Mouse (Mus musculus): Measurements from ENCODE around the gene Stx12. TPM values are rescaled to one million over a fixed set of nuclear protein-coding genes. Genes with fewer than 3 reads are reported as not detected.

The Stx12 gene
- total RNA-seq, 2 experiments from 2014 or later: 31.5 to 35.0 TPM

DNA sequence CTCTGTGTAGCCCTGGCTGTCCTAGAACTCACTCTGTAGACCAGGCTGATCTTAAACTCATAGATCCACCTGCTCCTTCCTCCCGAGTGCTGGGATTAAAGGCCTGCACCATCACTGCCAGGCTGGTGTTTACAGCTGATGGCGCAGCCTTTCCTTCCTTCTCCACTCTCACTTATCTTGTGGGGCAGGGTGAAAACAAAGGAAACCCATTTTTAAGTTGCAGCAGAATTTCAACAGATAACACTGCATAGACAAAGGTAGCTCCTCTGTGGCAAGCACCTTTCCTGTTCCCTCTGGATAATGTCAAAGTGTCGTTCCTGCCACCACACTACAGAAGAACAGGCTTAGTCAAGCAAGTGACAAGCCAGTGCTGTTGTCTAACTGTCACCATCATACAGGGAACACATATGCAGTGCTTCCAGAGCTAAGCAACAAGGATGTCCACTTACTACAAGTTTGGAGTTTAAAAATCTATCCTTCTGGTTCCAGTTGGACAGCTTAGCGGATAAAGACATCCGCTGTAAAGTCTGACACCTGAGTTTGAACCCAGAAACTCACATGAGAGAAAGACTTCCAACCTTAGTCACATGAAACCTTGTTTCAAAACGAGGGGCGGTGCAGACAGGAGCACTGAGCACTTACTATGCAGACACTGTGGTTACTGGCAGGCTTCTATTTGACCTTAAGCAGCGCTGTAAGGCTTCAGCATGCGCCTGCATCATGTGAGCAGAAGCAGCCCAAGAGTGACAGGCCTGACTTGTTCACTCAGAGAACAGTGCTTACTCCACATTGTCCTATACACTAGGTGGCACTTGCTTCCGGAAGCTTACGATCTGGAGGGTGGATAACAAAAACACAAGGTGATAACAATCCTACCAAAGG, 10.6 kb downstream of the Stx12 start:
- no peak for DNase-seq (ENCODE audit: low spot score)
- intact Hi-C loops (cut with DNase I): no loop called here

DNA sequence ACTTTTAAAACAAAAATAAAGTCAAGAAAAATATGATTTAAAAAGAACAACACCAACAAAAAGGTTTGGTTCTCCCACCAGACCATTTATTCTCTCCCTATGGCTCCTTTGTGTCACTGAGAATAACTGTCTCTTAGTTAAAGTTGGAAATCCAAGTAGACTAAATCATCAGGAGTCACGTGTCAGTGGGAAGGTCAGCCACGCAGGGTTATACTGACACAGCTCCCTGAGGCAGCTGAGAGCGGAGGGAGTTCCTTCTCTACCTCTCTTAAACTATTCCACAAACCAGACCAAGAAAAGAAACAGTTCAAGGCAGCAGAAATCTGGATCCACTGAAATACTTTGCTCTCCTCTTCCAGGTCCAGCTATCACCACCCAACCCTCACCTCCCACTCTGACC, 13.2 kb downstream of the Stx12 start:
- no peak for DNase-seq (ENCODE audit: low spot score)
- intact Hi-C loops (cut with DNase I): no loop called here

DNA sequence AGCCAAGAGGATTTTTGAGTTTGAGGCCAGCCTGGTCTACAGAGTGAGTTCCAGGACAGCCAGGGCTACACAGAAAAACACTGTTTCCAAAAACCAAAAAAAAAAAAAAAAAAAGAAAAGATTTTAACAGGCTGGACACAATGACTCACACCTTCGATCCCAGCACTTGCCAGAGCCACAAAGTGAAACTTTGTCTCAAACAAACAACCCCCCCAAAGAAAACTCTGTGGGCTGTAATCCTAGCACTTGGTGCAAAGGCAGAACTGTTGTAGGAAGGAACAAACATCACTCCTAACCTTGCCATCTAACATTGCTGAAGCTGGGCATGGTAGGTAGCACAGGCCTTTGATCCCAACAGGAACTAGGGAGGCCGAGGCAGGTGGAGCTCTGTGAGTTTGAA, 19.5 kb downstream of the Stx12 start:
- DNase-seq (ENCODE audit: low spot score): no peak
- intact Hi-C loops (cut with DNase I): no loop called here

DNA sequence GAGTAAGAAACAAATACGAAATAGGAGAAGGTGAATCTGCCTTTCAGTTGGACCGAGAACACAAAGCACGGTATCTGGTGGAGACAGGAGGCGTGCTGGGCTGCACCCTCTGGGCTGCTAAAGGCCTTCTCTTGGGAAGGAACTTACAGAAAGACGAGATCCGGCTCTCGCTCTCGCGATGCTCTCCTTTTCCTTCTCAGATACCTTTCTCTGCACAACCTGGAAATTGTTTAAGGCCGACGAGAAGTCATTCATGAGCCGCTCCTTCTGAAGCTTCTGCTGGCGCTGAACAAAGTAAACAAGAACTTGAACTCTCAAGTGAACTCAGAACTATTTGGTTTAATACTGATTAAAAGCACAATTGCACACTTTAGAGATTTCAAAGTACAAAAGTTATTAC, 21.3 kb downstream of the Stx12 start:
- DNase-seq (ENCODE audit: low spot score): no peak
- intact Hi-C loops (cut with DNase I): no loop called here

DNA sequence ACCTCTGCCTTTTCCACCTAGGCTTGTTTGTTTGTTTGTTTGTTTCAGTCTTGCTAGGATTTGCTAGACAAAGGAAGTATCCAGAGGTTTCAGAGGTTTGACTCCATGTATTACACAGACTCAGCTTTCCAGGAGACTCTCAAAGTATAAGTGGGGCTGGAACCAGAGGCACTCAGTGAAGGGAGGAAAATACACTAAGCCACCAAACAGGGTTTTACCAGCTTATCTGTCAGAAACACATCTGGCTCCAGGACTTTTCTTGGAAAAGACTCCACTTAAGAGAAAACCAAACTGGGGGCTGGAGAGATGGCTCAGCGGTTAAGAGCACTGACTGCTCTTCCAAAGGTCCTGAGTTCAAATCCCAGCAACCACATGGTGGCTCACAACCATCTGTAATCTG, 23.4 kb downstream of the Stx12 start:
- intact Hi-C loops (cut with DNase I): no loop called here
- no peak for DNase-seq (ENCODE audit: low spot score)

DNA sequence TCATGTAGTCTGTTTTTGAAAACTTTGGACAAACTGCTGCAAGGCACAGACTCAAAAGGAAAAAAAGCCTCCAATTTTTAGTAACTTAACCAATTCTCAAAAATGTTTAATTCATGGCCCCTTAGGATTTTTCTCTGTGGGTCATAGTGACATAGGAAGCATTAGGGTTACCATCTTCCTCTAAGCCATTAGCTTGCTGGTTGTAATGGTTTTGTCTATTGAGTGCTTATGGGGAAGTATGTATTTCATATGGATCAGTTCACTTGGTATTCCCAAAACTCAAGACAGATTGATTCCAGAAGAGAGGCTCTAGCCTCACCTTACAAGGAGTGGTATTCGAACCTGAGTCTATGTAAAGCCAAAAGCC, 40.6 kb downstream of the Stx12 start:
- no peak for DNase-seq (ENCODE audit: low spot score)
- intact Hi-C loops (cut with DNase I): loop anchor here (2.0 kb wide), 1 partner anchor 85 kb away; no protein-coding TSS in a partner anchor

DNA sequence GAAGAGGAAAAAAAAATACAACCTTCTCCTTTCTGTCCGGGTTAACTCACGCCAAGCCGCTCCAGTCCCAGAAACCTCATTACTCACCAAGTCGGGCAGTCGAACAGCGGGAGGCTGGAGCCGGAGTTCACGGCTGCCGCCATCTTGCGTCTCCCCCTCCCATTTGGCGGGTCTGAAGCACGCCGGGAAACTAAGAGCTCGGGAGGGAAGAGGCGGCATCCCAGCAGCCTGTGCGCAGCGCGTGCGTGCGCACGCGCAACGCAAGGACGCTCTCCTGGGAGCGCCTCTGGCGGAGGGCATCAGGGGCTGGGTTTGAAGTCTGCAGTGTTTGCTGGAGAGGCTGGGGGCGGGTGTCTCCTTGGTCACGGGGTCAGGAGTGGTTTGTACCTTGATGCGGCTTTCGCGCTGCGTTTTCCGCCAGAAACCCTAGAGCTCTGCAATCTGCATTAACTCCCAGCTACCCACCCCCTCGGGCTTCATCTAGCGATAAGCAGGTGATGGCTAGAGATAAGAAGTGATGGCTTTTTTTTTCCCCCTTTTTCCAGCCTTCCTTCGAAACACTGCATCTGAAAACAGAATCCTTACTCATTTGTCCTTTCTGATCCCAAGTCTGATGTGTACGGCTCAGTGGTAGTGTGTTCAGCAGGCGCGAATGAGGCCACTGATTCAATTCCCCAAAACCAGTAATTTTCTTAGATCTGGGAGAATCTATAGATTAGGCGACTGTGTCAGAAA, 41.2 kb downstream of the Stx12 start, which contains the start of gene Ppp1r8:
Gene Ppp1r8, minus strand, starts transcription at position 200 of the 735 bp plus-strand sequence.
- intact Hi-C loops (cut with DNase I): loop anchor here (2.0 kb wide), 1 partner anchor 86 kb away; no protein-coding TSS in a partner anchor
- peak; percentile 86 for DNase-seq (ENCODE audit: low spot score)

DNA sequence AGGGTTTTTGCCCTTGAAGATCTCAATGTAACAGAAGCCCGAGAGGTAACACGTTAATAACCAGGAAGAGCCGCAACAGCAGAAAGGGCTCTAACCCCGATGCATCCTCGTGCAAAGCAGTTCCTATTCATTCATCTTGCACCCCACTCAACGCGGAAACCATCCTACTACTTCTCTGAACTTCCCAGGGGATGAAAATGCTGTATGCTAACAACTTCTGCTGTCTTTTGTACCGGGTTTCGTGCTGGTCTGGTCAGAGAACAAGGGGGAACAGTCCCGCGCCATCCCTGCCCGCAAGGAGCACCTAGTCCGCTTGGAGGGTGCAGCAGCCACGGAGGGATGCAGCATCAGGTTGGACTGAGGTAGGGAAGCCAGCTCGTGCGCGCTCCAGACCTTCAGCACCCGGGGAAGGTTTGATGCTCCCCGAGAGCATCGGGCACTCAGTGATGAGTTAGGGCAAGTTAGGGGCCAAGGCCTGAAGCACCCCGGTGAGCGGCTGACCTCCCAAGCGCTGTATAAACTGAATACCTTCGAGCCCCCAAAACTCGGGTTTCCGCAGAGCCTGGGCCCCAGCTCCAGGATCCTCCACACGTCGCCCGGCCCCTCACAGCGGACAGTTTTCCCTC, 41.9 kb downstream of the Stx12 start:
- no peak for DNase-seq (ENCODE audit: low spot score)
- intact Hi-C loops (cut with DNase I): loop anchor here (2.0 kb wide), 1 partner anchor 86 kb away; no protein-coding TSS in a partner anchor

DNA sequence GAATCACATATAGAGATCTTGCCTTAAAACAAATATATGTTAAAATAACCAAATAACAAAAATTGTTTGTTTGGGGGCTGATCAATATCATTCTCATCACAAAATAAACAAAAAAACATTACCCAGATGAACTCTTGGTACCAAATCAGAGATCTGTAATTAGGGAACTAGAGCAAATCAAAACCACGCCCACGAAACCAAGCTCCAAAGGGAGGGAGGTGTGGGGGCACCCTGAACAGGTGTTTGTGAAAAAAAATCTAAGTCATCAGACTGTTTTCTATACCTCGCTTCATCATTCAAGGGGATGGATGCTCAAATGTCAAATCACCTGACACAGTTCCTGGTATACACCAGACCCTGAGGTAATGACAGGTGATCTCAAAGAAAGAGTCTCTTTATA, 42.8 kb downstream of the Stx12 start:
- intact Hi-C loops (cut with DNase I): no loop called here
- no peak for DNase-seq (ENCODE audit: low spot score)

DNA sequence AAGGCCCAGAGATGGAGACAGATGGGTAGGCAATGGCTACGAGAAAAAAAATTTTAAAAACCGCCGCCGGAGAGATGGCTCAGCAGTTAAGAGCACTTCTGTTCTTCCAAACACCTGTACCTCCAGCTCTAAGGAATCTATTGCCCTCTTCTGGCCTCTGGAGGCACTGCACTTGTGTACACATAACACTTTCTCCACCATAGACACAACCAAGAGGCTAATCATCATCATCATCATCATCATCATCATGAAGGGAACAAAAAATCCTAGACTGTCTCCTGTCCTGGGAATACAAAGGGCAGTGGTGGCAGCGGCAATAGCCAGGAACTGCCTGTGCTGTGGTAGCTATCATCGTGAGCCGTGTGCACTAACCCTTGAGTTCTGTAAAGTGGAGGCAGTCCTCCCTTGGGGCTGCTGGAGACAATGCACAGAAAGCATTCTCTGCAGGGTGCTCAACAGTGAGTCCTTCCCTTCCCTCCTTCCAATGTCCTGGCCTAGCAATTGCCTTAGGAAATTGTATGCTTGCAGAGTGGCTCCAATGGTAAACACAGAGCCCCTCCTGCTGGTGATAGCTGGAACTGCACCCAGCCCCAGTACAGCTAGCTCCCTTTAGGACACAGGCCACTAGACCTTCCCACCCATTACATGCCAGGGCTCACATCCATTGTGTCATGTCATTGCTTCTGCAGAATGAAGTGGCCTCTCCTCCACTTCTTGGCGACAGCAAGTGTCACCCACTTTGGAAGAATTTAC, 60.5 kb downstream of the Stx12 start:
- peak; percentile 36 for DNase-seq (ENCODE audit: low spot score)
- intact Hi-C loops (cut with DNase I): loop anchor here (1.0 kb wide), 1 partner anchor 47 kb away; no protein-coding TSS in a partner anchor

DNA sequence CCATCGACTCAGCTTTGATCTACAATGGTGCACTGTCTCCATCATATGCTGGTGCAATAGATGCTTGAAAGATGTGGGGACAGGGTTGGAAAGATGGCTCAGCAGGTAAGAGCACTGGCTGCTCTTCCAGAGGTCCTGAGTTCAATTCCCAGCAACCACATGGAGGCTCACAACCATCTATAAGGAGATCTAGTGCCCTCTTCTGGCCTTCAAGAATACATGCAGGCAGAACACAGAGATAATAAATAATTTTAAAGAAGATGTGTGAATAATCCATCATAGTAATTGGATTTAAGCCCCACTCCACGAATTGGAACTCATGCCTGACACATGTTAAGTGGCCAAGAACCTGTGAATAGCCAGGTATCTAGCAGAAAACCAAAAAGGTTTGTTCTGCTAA, 65.9 kb downstream of the Stx12 start:
- intact Hi-C loops (cut with DNase I): no loop called here
- DNase-seq (ENCODE audit: low spot score): no peak

DNA sequence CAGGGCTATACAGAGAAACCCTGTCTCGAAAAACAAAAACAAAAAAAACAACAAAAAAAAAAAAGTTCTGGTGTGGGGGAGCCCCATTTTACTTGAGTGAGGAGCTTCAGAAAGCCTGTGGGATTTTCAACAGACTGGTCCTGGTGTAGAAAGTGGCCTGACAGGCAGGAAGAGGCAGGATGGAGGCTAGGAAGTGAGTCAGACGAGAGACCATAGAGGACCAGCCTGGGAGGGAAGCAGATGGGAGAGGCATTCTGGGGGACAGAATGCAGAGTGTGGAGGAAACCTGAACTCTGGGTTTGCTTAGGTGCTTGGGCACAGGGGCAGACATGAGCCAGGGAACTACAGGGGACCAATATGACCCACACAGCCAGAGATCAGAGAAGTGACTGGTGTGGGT, 67.5 kb downstream of the Stx12 start:
- intact Hi-C loops (cut with DNase I): no loop called here
- no peak for DNase-seq (ENCODE audit: low spot score)

DNA sequence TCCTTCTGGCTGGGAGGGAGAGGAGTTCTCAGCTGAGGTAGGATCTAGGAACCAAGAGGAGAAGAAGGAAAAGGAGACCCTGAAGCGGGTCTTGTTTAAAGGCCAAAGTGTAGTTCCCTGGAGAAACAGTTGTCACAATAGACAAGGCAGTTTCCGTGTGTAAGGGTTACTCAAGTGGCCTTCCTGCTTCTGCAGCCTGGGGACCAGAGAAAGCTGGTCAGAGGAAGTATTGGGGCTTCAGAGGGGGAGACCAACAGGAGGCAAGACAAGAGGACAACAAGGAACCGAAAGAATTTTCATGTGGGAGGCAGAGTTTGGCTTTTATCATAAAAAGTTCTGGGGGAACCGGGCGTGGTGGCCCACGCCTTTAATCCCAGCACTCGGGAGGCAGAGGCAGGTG, 67.9 kb downstream of the Stx12 start:
- no peak for DNase-seq (ENCODE audit: low spot score)
- intact Hi-C loops (cut with DNase I): no loop called here

DNA sequence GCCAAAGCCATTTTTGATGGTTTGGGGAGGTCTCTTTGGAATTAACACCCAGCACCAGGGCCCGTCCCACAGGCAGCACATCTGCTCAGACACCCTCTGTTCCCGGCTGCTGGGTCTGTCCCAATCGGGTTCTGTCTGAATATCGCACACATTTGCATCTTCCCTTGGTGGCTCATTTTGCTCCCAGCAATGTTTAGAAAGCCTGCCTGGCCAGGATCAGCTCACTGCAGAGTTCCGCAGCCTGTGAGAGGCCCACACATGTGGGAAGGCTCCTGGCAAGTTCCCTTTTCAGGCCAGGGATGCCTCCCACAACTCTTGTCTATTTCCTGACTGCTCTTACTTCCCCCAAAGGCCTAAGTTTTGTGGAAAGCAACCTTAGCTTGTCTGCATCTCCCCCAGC, 74.7 kb downstream of the Stx12 start:
- DNase-seq (ENCODE audit: low spot score): no peak

DNA sequence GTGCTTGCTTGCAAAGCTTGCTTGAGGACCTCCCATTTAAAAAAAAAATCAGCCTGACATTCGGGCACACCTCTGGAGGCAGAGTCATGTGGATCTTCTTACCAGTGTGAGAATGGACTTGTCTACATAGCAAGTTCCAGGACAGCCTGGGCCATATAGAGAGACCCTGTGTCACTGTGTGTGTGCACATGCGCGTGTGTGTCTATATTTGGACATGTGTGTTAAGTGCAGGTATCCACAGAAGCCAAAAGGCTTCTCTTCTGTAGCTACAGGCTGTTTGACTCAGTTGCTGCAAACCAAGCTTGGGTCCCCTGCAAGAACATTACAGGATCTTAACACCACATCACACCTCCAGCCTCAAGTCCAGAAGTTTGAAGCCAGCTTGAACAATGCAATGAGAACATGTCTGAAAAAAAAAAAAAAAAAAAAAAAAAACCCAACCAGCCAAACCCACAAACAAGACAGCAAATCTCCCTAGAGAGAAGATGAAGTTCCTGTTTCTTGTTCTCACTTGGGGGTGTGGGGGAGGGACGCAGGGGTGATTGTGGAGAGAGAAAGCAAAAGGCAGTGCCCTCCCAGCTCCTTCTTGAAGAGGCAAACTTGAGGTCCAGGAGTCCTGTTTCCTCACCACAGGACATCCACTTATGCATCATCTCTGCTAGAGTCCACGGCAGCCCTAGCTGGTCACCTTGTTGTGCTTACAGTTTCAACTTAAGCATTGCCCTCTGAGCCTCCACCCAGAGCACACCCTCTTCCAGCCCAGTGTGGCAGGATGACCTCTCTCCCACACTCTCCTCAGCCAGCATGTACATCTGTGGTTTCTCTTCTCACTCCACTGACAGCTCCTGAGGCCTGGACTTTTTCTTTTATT, 76.3 kb downstream of the Stx12 start:
- no peak for DNase-seq (ENCODE audit: low spot score)
- intact Hi-C loops (cut with DNase I): no loop called here

More for the DNA sequence above, 74.7 kb downstream of the Stx12 start:
- intact Hi-C loops (cut with DNase I): no loop called here

DNA sequence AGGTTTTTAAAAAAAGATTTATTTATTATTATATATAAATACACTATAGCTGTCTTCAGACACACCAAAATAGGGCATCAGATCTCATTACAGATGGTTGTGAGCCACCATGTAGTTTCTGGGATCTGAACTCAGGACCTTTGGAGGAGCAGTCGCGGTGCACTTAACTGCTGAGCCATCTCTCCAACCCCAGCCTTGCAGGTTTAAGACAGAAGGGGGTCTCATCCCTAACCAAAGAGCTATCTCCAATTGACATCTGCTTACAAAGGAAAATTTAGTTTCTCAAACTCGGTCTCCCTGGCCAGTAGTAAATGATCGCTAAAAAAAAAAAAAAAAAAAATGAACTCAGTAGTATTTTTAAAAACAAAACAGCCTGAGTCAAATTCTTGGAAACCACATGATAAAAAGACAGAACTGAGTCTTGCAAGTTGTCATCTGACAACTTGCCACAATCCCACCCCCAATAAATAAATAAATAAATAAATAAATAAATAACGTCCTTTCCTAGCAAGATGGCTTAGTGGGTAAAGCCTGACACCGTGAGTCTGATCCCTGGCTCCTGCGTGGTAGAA, 77.6 kb downstream of the Stx12 start:
- no peak for DNase-seq (ENCODE audit: low spot score)

DNA sequence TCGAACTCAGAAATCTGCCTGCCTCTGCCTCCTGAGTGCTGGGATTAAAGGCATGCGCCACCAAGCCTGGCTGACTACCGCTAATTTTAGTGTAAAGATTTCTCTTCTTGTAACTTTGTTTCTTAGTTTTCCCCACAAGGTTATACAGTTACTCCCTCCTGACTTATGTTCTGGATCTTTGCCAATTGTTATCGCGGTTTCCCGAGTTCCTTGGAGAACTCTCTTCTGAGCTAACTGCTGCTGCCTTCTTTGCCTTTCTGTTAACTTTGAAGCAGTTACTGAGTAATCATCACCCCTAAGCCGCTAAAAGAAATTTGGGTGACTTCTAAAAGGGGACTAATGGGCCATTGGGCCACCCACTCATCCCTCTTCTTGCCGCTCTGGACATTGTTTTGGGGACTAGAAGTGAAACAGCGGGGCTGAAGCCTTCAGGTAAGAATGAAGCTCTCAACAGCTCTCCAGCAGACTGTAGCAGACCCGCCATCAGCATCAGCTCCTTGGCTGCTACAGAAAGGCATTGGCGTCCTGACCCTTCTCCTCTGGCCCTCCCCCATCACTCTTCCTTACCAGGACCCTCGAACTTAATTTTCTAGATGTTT, 78.6 kb downstream of the Stx12 start:
- DNase-seq (ENCODE audit: low spot score): no peak
- intact Hi-C loops (cut with DNase I): no loop called here

More for the DNA sequence above, 77.6 kb downstream of the Stx12 start:
- intact Hi-C loops (cut with DNase I): no loop called here

DNA sequence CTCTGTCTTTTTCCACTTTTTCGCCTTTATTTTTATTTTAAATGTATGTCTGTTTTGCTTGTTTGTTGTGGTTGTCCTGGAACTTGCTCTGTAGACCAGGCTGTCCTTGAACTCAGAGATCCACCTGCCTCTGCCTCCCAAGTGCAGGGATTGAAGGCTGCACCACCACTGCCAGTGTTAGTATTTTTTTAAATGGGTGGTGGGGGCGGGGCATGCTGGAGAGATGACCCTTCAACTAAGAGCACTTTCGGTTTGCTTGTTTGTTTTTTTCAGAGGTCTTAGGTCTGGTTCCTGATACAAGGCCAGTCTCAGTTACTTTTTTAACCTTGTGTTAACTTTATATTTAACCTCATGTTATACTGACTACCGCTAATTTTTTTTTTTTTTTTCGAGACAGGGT, 79.2 kb downstream of the Stx12 start:
- intact Hi-C loops (cut with DNase I): no loop called here
- no peak for DNase-seq (ENCODE audit: low spot score)

Data from heart, postnatal 25 days (tissue).